Mouse (Mus musculus): ENCODE results near the gene Ak4.

Gene Ak4

GRCm38 (mm10) chr4:101511768-101512521, 92.9 kb downstream of the Ak4 start:
- peak; percentile 29 for DNase-seq (ENCODE audit: low read depth, low spot score)

GRCm38 (mm10) chr4:101513251-101513650, 94.2 kb downstream of the Ak4 start:
- peak; percentile 39 for DNase-seq (ENCODE audit: low read depth, low spot score)

- no peak for DNase-seq (ENCODE audit: low read depth, low spot score)
These were observed 96.8 kb downstream of the Ak4 start for GRCm38 (mm10) chr4:101515853-101516252.
